Mouse (Mus musculus) CH12.LX (cell line): ENCODE measurements at regions not wholly inside any gene's neighbourhood (a gene's known extent, or its start where the extent isn't known, plus 50 kb on each side); places are given as distances from the start of the nearest gene placed in this dataset.

Experiments
- DNase-seq: peaks from one replicate; pipeline ENCODE4 v3.0.0-alpha.2; 2013; ENCODE audit errors: extremely low read depth
- H3K27ac ChIP-seq: 2 replicates; pipeline ENCODE4 v1.5.1; 2012; ENCODE audit warnings: low read depth, mild to moderate bottlenecking, control low read depth, moderate library complexity; ENCODE audit not compliant: insufficient read depth
- H3K27me3 ChIP-seq: replicated peaks from 2 replicates; pipeline ENCODE3; 2012; ENCODE audit warnings: inconsistent platforms
- H3K36me3 ChIP-seq, 2 experiments: replicated peaks in 1 of 2; 2 replicates each; pipeline versions ENCODE3 to v1.6.1; 2012; ENCODE audit warnings: inconsistent platforms in 1 of 2, low read length in 1 of 2, mild to moderate bottlenecking in 1 of 2, mixed read lengths in 1 of 2, moderate library complexity in 1 of 2; ENCODE audit not compliant: control insufficient read depth in 1 of 2, insufficient read depth in 1 of 2
- H3K4me1 ChIP-seq, 2 experiments: 2 replicates each; pipeline ENCODE4 v1.6.1; 2012; ENCODE audit warnings: inconsistent platforms in 1 of 2, moderate library complexity in 1 of 2; ENCODE audit not compliant: insufficient read depth in 2 of 2, control insufficient read depth in 1 of 2
- H3K4me2 ChIP-seq: 2 replicates; pipeline ENCODE4 v1.6.1; 2012; ENCODE audit warnings: low read depth, mild to moderate bottlenecking, control low read depth; ENCODE audit not compliant: poor library complexity, insufficient read depth, severe bottlenecking
- H3K4me3 ChIP-seq, 3 experiments: fragments of 150-350 bp in 1 of 3; sonication (generic) in 1 of 3; replicated peaks in 1 of 3; 2 replicates each; pipeline versions ENCODE3 to v1.5.1; 2011 to 2012; ENCODE audit warnings: low read depth in 2 of 3, low read length in 2 of 3, mild to moderate bottlenecking in 2 of 3, moderate library complexity in 2 of 3, control low read depth in 1 of 3, improper control_type of control experiment in 1 of 3, inconsistent platforms in 1 of 3, mixed read lengths in 1 of 3; ENCODE audit not compliant: poor library complexity in 1 of 3
- H3K79me2 ChIP-seq: replicated peaks from 2 replicates; pipeline ENCODE4 v1.6.1; 2012; ENCODE audit warnings: mild to moderate bottlenecking, moderate library complexity; ENCODE audit not compliant: control insufficient read depth, poor library complexity, insufficient read depth, severe bottlenecking; ENCODE audit errors: extremely low read depth
- H3K9ac ChIP-seq: 2 replicates; pipeline ENCODE4 v1.6.1; 2012; ENCODE audit warnings: low read depth, mild to moderate bottlenecking, control low read depth, moderate library complexity; ENCODE audit not compliant: insufficient read depth
- H3K9me3 ChIP-seq: replicated peaks from 2 replicates; pipeline ENCODE3; 2012; ENCODE audit warnings: low read length, inconsistent platforms, mixed read lengths
- BHLHE40 ChIP-seq: IDR thresholded peaks from 2 replicates; pipeline ENCODE4 v1.6.1; 2011; ENCODE audit warnings: mild to moderate bottlenecking, low read depth, low read length, improper control_type of control experiment
- CHD1 ChIP-seq: IDR thresholded peaks from 2 replicates; pipeline ENCODE4 v1.6.1; 2012; ENCODE audit warnings: low read depth, low read length, improper control_type of control experiment, inconsistent platforms
- CTCF ChIP-seq, 2 experiments: IDR thresholded peaks in 1 of 2; conservative IDR thresholded peaks in 1 of 2; 2 replicates each; pipeline ENCODE4 v1.5.1; 2011 to 2012; ENCODE audit warnings: low read depth in 2 of 2, low read length in 2 of 2, improper control_type of control experiment in 1 of 2, inconsistent platforms in 1 of 2, mild to moderate bottlenecking in 1 of 2, moderate library complexity in 1 of 2
- E2F4 ChIP-seq: IDR thresholded peaks from 2 replicates; pipeline ENCODE4 v1.6.1; 2011; ENCODE audit warnings: low read depth, low read length, improper control_type of control experiment; ENCODE audit not compliant: insufficient replicate concordance
- ELF1 ChIP-seq: IDR thresholded peaks from 2 replicates; pipeline ENCODE4 v1.6.1; 2014; ENCODE audit warnings: low read depth, mild to moderate bottlenecking, inconsistent platforms, low read length, improper control_type of control experiment
- EP300 ChIP-seq: IDR thresholded peaks from 2 replicates; pipeline ENCODE4 v1.6.1; 2011; ENCODE audit warnings: low read length, improper control_type of control experiment
- ETS1 ChIP-seq: conservative IDR thresholded peaks from 2 replicates; pipeline ENCODE4 v1.6.1; 2012; ENCODE audit warnings: low read depth, mild to moderate bottlenecking, inconsistent platforms, low read length, improper control_type of control experiment, moderate library complexity
- GABPA ChIP-seq: IDR thresholded peaks from 2 replicates; pipeline ENCODE4 v1.6.1; 2012; ENCODE audit warnings: low read depth, low read length, improper control_type of control experiment, inconsistent platforms; ENCODE audit not compliant: insufficient replicate concordance
- JUN ChIP-seq: IDR thresholded peaks from 2 replicates; pipeline ENCODE4 v1.6.1; 2011; ENCODE audit warnings: low read depth, mild to moderate bottlenecking, low read length, improper control_type of control experiment, moderate library complexity; ENCODE audit not compliant: insufficient read depth
- JUND ChIP-seq: conservative IDR thresholded peaks from 2 replicates; pipeline ENCODE4 v1.6.1; 2011; ENCODE audit warnings: low read depth, low read length, improper control_type of control experiment
- KAT2A ChIP-seq: IDR thresholded peaks from 2 replicates; pipeline ENCODE4 v1.6.1; 2012; ENCODE audit warnings: low read length, improper control_type of control experiment, inconsistent platforms; ENCODE audit not compliant: insufficient replicate concordance
- MAFK ChIP-seq: IDR thresholded peaks from 2 replicates; pipeline ENCODE4 v1.6.1; 2011; ENCODE audit warnings: low read length, improper control_type of control experiment; ENCODE audit not compliant: insufficient replicate concordance
- MAX ChIP-seq: IDR thresholded peaks from 2 replicates; pipeline ENCODE4 v1.6.1; 2011; ENCODE audit warnings: low read length, improper control_type of control experiment
- MEF2A ChIP-seq: IDR thresholded peaks from 2 replicates; pipeline ENCODE4 v1.6.1; 2014; ENCODE audit warnings: low read depth, mild to moderate bottlenecking, inconsistent platforms, low read length, improper control_type of control experiment, borderline replicate concordance
- MXI1 ChIP-seq: IDR thresholded peaks from 2 replicates; pipeline ENCODE4 v1.6.1; 2011; ENCODE audit warnings: mild to moderate bottlenecking, low read depth, low read length, improper control_type of control experiment
- MYC ChIP-seq: IDR thresholded peaks from 2 replicates; pipeline ENCODE4 v1.6.1; 2011; ENCODE audit warnings: low read depth, mild to moderate bottlenecking, improper control_type of control experiment, low read length
- NELFE ChIP-seq: IDR thresholded peaks from 2 replicates; pipeline ENCODE4 v1.6.1; 2011; ENCODE audit warnings: low read depth, low read length, improper control_type of control experiment
- NRF1 ChIP-seq: IDR thresholded peaks from 2 replicates; pipeline ENCODE4 v1.6.1; 2014; ENCODE audit warnings: low read depth, mild to moderate bottlenecking, inconsistent platforms, low read length, improper control_type of control experiment, moderate library complexity
- POLR2A ChIP-seq: IDR thresholded peaks from 2 replicates; pipeline ENCODE4 v1.6.1; 2011; ENCODE audit warnings: low read depth, mild to moderate bottlenecking, improper control_type of control experiment, low read length
- POLR2AphosphoS2 ChIP-seq: IDR thresholded peaks from 2 replicates; pipeline ENCODE4 v1.6.1; 2011; ENCODE audit warnings: low read depth, low read length, improper control_type of control experiment
- RCOR1 ChIP-seq: conservative IDR thresholded peaks from 2 replicates; pipeline ENCODE4 v1.6.1; 2012; ENCODE audit warnings: low read depth, mild to moderate bottlenecking, inconsistent platforms, low read length, improper control_type of control experiment
- SIN3A ChIP-seq: IDR thresholded peaks from 2 replicates; pipeline ENCODE4 v1.6.1; 2012; ENCODE audit warnings: low read length, improper control_type of control experiment, inconsistent platforms
- SMC3 ChIP-seq: IDR thresholded peaks from 2 replicates; pipeline ENCODE4 v1.6.1; 2011; ENCODE audit warnings: low read depth, low read length, improper control_type of control experiment
- UBTF ChIP-seq: IDR thresholded peaks from 2 replicates; pipeline ENCODE4 v1.6.1; 2012; ENCODE audit warnings: low read depth, mild to moderate bottlenecking, inconsistent platforms, low read length, improper control_type of control experiment, moderate library complexity
- USF1 ChIP-seq: IDR thresholded peaks from 2 replicates; pipeline ENCODE4 v1.6.1; 2014; ENCODE audit warnings: low read depth, mild to moderate bottlenecking, inconsistent platforms, low read length, improper control_type of control experiment
- ZKSCAN1 ChIP-seq: IDR thresholded peaks from 2 replicates; pipeline ENCODE4 v1.6.1; 2012; ENCODE audit warnings: low read depth, inconsistent platforms, low read length, improper control_type of control experiment, borderline replicate concordance
- ZNF384 ChIP-seq: IDR thresholded peaks from 2 replicates; pipeline ENCODE4 v1.6.1; 2012; ENCODE audit warnings: low read depth, low read length, improper control_type of control experiment, inconsistent platforms
- dilution Hi-C: fragments of 300-500 bp; cut with MboI; formaldehyde crosslinking; loops from 2 replicates; pipeline ENCODE4 v1.14.3; 2020; ENCODE audit warnings: low sequenced_read_pairs; ENCODE audit not compliant: extremely low pct_unique_long_range_greater_than_20kb, extremely low pct_ligation_motif_present
- in situ Hi-C: fragments of 300-500 bp; cut with MboI; formaldehyde crosslinking; loops from 3 replicates; pipeline ENCODE4 v1.14.3; 2019; ENCODE audit warnings: low sequenced_read_pairs, low pct_ligation_motif_present, low pct_unique_long_range_greater_than_20kb, mixed read lengths

DNA sequence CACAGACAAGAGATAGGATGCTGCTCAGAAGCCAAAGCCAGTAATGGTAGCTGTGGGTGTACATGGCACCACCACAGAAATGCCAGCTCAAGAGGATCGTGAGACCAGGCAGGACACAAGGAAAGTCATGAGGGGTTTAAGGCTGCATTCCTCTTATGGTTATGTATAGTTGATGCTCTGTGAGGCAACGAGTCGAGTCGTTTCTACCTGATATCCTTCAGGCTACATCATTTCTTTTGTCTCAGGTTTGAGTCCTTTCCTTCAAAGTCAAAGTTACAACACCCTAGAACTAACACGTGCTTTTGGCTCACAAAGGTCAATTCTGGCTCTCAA, 317.8 kb downstream of the Sorl1 start:
- no peak overlapping the region for H3K4me2 ChIP-seq
- no peak overlapping the region for H3K27ac ChIP-seq
- dilution Hi-C loops (no loop called here), in situ Hi-C loops (no loop called here)
- H3K4me3 ChIP-seq: no peak overlapping the region
- no peaks in the 10 kb centered on the region for H3K79me2 ChIP-seq
- no peak overlapping the region for H3K9ac ChIP-seq
- no peak for DNase-seq
- no peaks in the 10 kb centered on the region for H3K36me3 ChIP-seq
- H3K9me3 ChIP-seq: peaks cover 4% of the 10 kb centered on the region
- H3K27me3 ChIP-seq: no peaks in the 10 kb centered on the region
- TF ChIP-seq POLR2AphosphoS2 (no peak), RCOR1 (no peak), USF1 (no peak), MAFK (no peak), SMC3 (no peak), ELF1 (no peak), EP300 (no peak), KAT2A (no peak), BHLHE40 (no peak), SIN3A (no peak), ZKSCAN1 (no peak), ZNF384 (no peak), JUND (no peak), MXI1 (no peak), ETS1 (no peak), E2F4 (no peak)
- peaks cover 0 to 8% of the 10 kb centered on the region in 2 experiments; a peak in 2 of 4 replicates for H3K4me1 ChIP-seq

DNA sequence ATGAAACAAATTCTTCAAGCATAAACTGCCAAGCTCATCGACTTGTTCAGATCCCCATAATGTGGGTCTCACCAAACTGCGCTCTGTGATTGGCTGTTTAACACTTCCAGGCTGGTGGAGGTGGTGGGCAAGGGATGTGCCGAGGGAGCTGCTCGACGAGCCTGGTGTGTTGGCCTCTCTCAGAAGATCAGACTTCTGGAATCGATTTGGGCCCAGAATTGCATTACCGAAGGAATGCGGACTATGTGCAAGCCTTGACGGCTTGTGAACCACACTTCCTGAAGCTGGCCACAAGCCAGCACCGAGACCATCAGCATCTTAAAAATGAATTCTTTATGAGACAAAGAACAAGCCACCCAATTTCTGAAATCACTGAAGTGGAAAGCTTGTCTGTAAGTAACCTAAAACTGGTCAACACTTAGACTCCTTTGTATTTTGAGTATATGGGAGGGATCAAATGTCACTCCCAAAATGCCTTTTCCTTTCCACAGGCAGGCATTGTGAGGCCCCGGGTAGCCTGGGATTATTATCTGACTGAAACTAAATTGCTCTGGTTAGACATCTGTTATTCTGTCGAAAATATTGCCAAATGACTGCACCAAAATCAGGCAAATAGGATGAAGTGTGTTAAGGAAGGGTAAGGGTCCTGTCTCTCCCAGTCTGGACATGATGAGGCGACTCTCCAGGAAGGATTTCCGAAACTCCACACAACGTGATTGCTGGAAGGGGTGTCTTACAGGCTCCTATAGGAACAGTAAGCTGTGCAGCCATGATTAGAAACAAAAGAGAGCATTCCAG, 318.4 kb downstream of the Sorl1 start:
- H3K9me3 ChIP-seq: peaks cover 4% of the 10 kb centered on the region
- TF ChIP-seq JUN: no peak
- TF ChIP-seq NRF1: no peak
- no peak for TF ChIP-seq MEF2A
- TF ChIP-seq MYC: no peak
- TF ChIP-seq MAX: no peak
- no peak for TF ChIP-seq JUND
- TF ChIP-seq ZNF384: no peak
- no peak for TF ChIP-seq NELFE
- no peak for TF ChIP-seq UBTF
- no peak for TF ChIP-seq GABPA
- TF ChIP-seq POLR2A: no peak
- no peak for TF ChIP-seq CTCF (conservative IDR thresholded peaks at IDR 0.05 in 1 of 2, IDR thresholded peaks at IDR 0.05 in 1 of 2; ENCODE audit: low read depth in 2 of 2, low read length in 2 of 2)
- no peak for TF ChIP-seq ZKSCAN1
- no peak for TF ChIP-seq RCOR1
- no peak for TF ChIP-seq CHD1
- no peak overlapping the region for H3K4me3 ChIP-seq
- no peak overlapping the region for H3K27ac ChIP-seq
- no peaks in the 10 kb centered on the region for H3K27me3 ChIP-seq
- H3K4me2 ChIP-seq: no peak overlapping the region
- in situ Hi-C loops: no loop called here
- H3K9ac ChIP-seq: no peak overlapping the region
- dilution Hi-C loops: no loop called here
- DNase-seq: no peak
- no peaks in the 10 kb centered on the region for H3K79me2 ChIP-seq
- no peaks in the 10 kb centered on the region for H3K36me3 ChIP-seq
- H3K4me1 ChIP-seq: peaks cover 0 to 8% of the 10 kb centered on the region in 2 experiments; a peak in 2 of 4 replicates
